Mouse (Mus musculus) midbrain, embryonic 16.5 days (tissue): Measurements from ENCODE around the gene Gm6583. TPM values are rescaled to one million over a fixed set of nuclear protein-coding genes. Genes with fewer than 3 reads are reported as not detected.
A peak's percentile ranks its signal among the peaks of the same experiment; 100 is the strongest.

Experiments used
- ATAC-seq: fragments of 200-750 bp; cut with Nextera tagmentation; 2 replicates; pipeline ENCODE4 v1.8.0; 2017; ENCODE audit warnings: moderate TSS enrichment
- H3K27ac ChIP-seq: fragments of 300-500 bp; sonication (generic); 2 replicates; pipeline ENCODE4 v1.5.1; 2014; ENCODE audit warnings: mild to moderate bottlenecking, low read length, mixed read lengths
- H3K27me3 ChIP-seq: fragments of 300-500 bp; sonication (generic); 2 replicates; pipeline ENCODE4 v1.6.1; 2014; ENCODE audit warnings: low read depth, low read length, mixed read lengths; ENCODE audit not compliant: control insufficient read depth, insufficient read depth
- H3K36me3 ChIP-seq: fragments of 300-500 bp; sonication (generic); 2 replicates; pipeline ENCODE4 v1.6.1; 2014; ENCODE audit warnings: mild to moderate bottlenecking, low read length, moderate library complexity, mixed read lengths; ENCODE audit not compliant: control insufficient read depth, insufficient read depth
- H3K4me1 ChIP-seq: fragments of 300-500 bp; sonication (generic); 2 replicates; pipeline ENCODE4 v1.6.1; 2014; ENCODE audit warnings: mild to moderate bottlenecking, low read length, mixed read lengths; ENCODE audit not compliant: control insufficient read depth, insufficient read depth
- H3K4me2 ChIP-seq: fragments of 300-500 bp; sonication (generic); 2 replicates; pipeline ENCODE4 v1.6.1; 2014; ENCODE audit warnings: mild to moderate bottlenecking, low read length, mixed read lengths
- H3K4me3 ChIP-seq: fragments of 300-500 bp; sonication (generic); 2 replicates; pipeline ENCODE4 v1.5.1; 2014; ENCODE audit warnings: low read depth, mild to moderate bottlenecking, low read length, moderate library complexity, mixed read lengths
- H3K9ac ChIP-seq: fragments of 300-500 bp; sonication (generic); 2 replicates; pipeline ENCODE4 v1.6.1; 2014; ENCODE audit warnings: low read depth, low read length, mixed read lengths
- H3K9me3 ChIP-seq: fragments of 300-500 bp; sonication (generic); replicated peaks from 2 replicates; pipeline ENCODE4 v1.6.1; 2014; ENCODE audit warnings: mild to moderate bottlenecking, low read length, mixed read lengths; ENCODE audit not compliant: control insufficient read depth, poor library complexity, severe bottlenecking
- WGBS: fragments of 180-500 bp; shearing (Covaris S2); extraction: QIAGEN DNeasy Blood & Tissue Kit; methylation state at CpG from one replicate; pipeline ENCODE4 v1.1.7; 2014; 5-methylcytosine and 5-hydroxymethylcytosine counted together
- polyA plus RNA-seq: library from polyadenylated mRNA; unstranded; fragments of >200 nt; fragmentation: Nextera tagmentation; extraction: Ambion mirVana; gene quantifications from 2 replicates; pipeline ENCODE4 v1.2.1, GENCODE M21; 2015

Gene Gm6583
- polyA plus RNA-seq, 1 experiment from 2014 or later: 0.29 TPM

DNA sequence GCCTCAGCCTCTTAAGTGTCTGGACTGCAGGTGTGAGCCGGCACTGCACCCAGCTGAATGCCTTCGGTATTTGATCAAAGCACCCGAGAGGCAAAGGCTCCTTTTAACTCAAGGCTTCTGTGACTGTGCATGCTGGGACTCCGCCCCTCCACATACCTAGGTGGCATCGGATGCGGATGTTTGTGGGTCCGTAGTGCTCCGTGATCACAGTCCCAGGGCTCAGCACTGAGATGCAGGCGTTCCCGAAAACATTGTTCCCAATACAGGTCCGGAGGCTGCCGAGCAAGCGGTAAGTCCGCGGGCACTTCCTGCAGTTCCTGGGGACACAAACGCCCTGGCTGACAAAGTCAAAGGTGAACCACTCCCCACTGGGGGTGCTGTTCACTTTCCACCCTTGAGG lies 35.2 kb upstream of the Gm6583 start:
- no peak overlapping the region for H3K4me3 ChIP-seq
- peaks cover 15% of the 10 kb centered on the region; the same call in 1 of the 2 replicates for H3K36me3 ChIP-seq
- H3K4me1 ChIP-seq: peaks cover 56% of the 10 kb centered on the region
- H3K27me3 ChIP-seq: no peaks in the 10 kb centered on the region
- no peak for ATAC-seq
- no peaks in the 10 kb centered on the region for H3K9me3 ChIP-seq
- WGBS: 72% methylated on average over 16 of the region's 16 CpGs
- peak overlapping the region; percentile 28 for H3K4me2 ChIP-seq
- H3K9ac ChIP-seq: 0 out of 2 replicates have a peak overlapping the region, but pooled peaks have one; percentile 21
- no peak overlapping the region for H3K27ac ChIP-seq

DNA sequence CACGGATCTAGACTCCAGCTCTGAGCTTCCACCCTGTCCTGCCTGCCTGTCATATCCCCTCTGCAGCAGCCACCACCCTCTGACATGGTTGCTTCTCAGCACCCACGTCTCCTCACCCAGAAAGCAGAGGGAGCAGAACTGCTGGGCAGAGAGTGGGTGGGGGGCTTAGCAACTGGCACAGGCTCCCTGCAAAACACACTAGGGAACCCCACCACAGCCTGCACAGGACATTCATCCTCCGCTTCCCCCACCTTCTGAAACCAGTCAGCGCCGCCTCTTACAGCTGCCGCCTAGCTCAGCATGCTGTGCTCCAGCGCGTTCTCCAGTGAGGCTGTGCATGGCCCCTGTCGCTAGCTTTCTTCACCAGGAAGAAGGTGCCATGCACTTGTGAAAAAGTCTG lies 33.5 kb upstream of the Gm6583 start:
- H3K4me1 ChIP-seq: peaks cover 47% of the 10 kb centered on the region
- ATAC-seq: no peak
- H3K9me3 ChIP-seq: no peaks in the 10 kb centered on the region
- no peak overlapping the region for H3K27ac ChIP-seq
- H3K9ac ChIP-seq: peak overlapping the region; percentile 49; the same call in 1 of the 2 replicates
- H3K27me3 ChIP-seq: no peaks in the 10 kb centered on the region
- WGBS: 67% methylated on average over 9 of the region's 9 CpGs
- H3K4me2 ChIP-seq: peak overlapping the region; percentile 21
- H3K36me3 ChIP-seq: peaks cover 28% of the 10 kb centered on the region
- no peak overlapping the region for H3K4me3 ChIP-seq

DNA sequence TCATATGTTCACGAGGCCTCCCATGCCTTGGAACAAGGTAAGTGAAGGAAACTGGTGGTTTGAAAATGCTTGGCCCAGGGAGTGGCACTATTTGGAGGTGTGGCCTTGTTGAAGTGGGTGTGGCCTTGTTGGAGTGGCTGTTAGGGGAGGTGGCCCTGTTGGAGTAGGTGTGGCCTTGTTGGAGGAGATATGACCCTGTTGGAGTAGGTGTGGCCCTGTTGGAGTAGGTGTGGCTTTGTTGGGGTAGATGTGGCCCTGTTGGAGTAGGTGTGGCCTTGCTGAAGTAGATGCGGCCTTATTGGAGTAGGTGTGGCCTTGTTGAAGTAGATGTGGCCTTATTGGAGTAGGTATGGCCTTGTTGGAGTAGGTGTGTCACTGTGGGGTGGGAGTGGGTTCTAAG lies 30.1 kb upstream of the Gm6583 start:
- Histone ChIP-seq H3K4me1 (peaks cover 34% of the 10 kb centered on the region), H3K9ac (no peak overlapping the region), H3K4me2 (no peak overlapping the region), H3K4me3 (no peak overlapping the region), H3K9me3 (no peaks in the 10 kb centered on the region), H3K36me3 (peaks cover 28% of the 10 kb centered on the region), H3K27me3 (no peaks in the 10 kb centered on the region), H3K27ac (no peak overlapping the region)
- no peak for ATAC-seq
- WGBS: 88% methylated on average over 2 of the region's 2 CpGs

DNA sequence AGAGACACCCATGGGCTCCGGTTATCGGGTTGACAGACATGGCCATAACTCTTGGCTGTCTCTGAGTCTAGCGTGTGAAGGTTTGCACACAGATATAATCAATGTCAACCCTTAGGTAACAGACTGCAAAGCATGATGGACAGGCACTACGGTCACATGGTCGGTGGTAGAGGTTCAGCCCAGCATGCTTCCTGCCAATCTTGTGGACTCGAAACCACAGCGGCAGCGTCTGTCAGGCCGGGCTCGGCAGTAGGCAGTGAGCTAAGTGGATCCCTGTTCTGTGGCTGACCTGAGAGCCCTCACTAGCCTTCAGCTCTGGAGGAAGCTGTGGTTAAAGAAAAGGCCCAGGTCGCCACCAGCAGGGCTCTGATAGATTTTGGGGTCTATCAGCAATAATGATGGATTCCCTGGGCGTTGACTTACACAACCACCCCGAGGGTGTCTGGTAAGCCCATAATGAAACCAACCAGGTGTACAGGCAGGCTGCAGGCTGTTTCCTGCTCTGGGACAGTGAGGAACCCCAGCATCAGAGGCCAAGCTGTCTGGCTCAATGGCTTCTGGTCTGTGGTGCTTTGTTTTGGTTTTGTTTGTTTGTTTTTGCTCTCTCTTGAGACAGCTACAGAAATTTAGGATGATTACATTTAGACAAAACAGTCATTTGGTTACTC lies 29.1 kb upstream of the Gm6583 start:
- no peak overlapping the region for H3K9ac ChIP-seq
- no peaks in the 10 kb centered on the region for H3K9me3 ChIP-seq
- peaks cover 23% of the 10 kb centered on the region for H3K4me1 ChIP-seq
- no peaks in the 10 kb centered on the region for H3K27me3 ChIP-seq
- no peak overlapping the region for H3K4me2 ChIP-seq
- peaks cover 25% of the 10 kb centered on the region for H3K36me3 ChIP-seq
- no peak overlapping the region for H3K4me3 ChIP-seq
- ATAC-seq: no peak
- 92% methylated on average over 13 of the region's 13 CpGs for WGBS
- H3K27ac ChIP-seq: no peak overlapping the region

DNA sequence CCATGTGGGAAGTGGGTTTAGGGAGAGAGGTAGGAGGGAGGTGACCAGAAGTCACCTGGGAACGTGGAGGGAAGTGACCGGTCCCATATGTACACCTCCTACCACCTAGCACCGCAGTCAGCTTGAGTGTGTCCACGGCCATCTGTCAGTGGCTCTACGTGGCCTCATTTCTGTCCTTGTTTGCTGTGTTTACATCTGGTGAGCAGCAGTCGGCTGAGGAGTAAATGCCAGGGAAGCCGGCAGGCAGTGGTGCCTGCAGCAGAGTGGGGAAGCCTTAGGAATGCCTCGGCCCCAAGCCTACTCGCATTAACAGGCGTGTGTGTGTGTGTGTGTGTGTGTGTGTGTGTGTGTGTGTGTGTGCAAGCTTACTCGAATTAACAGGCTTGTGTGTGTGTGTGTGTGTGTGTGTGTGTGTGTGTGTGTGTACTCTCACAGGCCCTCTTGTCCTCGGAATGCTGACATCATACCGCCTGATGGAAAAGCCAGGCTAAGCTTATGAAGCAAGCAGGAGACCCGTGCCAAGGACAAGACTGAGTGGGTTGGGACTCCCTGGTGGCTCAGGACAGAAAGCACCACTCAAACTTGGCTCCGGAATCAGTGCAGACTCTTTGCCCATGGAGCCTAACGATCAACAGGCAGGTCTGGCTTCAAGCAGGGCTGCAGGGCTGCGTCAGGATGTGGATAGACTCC lies 27.0 kb upstream of the Gm6583 start:
- 61% methylated on average over 17 of the region's 17 CpGs for WGBS
- Histone ChIP-seq H3K27ac (peak overlapping the region; percentile 68), H3K4me1 (peaks cover 12% of the 10 kb centered on the region), H3K9ac (peak overlapping the region; percentile 38; the same call in 1 of the 2 replicates), H3K4me3 (no peak overlapping the region), H3K36me3 (peaks cover 27% of the 10 kb centered on the region), H3K27me3 (no peaks in the 10 kb centered on the region), H3K9me3 (no peaks in the 10 kb centered on the region), H3K4me2 (no peak overlapping the region)
- peak; percentile 36; the same call in 1 of the 2 replicates for ATAC-seq

DNA sequence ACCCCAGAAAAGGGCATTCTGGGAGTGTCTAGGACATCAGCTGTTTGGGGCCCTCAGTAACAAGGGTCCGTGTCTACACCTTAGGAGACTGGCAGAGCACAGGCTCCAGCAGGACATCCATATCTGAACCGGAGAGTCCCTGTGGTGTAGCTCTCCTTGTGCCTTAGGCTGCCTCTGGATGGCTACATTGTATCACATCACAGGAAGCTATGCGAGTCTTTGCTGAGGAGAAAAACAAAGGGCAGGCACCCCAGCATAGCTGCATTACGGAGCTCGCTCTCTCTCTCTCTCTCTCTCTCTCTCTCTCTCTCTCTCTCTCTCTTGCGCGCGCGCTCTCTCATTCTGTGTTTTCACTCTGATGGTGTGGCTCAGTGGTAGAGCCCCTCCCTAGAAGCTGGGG lies 26.2 kb upstream of the Gm6583 start:
- no peaks in the 10 kb centered on the region for H3K9me3 ChIP-seq
- no peak overlapping the region for H3K4me2 ChIP-seq
- H3K36me3 ChIP-seq: peaks cover 28% of the 10 kb centered on the region
- 54% methylated on average over 8 of the region's 9 CpGs for WGBS
- peak overlapping the region; percentile 68 for H3K27ac ChIP-seq
- peak overlapping the region; percentile 48 for H3K9ac ChIP-seq
- no peak overlapping the region for H3K4me3 ChIP-seq
- peaks cover 12% of the 10 kb centered on the region for H3K4me1 ChIP-seq
- no peak for ATAC-seq
- no peaks in the 10 kb centered on the region for H3K27me3 ChIP-seq

DNA sequence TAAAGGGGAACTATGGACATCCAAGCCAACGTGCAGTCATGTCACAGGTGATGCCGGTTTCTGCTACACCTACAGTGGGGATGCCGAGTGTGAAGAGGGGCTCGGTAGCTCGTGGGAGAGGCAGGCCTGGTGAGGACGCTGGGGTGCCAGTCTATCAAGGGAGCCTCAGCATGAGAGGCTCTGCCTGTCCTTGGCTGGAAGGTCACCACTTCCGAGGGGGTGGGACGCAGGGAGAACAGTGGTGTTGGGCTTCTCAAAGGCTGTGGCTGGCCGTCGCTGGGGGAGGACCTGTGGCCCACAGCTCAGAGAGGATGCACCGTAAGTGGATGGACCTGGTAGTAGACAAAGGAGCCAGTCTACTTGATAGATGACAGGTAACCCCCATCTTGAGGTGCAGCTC lies 25.3 kb upstream of the Gm6583 start:
- 82% methylated on average over 11 of the region's 11 CpGs for WGBS
- Histone ChIP-seq H3K4me3 (no peak overlapping the region), H3K4me2 (no peak overlapping the region), H3K36me3 (peaks cover 24% of the 10 kb centered on the region), H3K9me3 (no peaks in the 10 kb centered on the region), H3K27me3 (no peaks in the 10 kb centered on the region), H3K9ac (no peak overlapping the region), H3K27ac (no peak overlapping the region), H3K4me1 (peaks cover 12% of the 10 kb centered on the region)
- no peak for ATAC-seq

DNA sequence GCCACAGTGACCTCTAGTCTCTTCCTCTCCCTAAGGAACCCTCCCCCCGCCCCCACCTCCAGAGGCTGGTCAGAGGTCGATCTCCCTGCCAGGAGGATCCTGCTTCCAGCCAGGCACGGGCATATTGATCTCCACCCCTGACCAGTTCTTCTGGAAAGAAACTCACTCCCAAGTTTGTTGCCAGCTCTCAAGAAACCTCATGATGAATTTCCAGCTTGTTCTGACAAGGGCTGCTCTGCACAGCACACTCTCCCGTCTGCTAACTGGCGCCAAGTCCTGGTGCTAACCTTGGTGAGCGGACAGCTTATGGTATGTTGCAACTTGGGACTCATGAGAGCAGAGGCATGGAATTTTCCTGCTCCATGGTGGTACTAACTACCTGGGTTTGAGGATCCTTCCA lies 22.9 kb upstream of the Gm6583 start:
- WGBS: 87% methylated on average over 6 of the region's 6 CpGs
- Histone ChIP-seq H3K36me3 (peaks cover 15% of the 10 kb centered on the region; the same call in 1 of the 2 replicates), H3K27me3 (no peaks in the 10 kb centered on the region), H3K9me3 (no peaks in the 10 kb centered on the region), H3K4me3 (no peak overlapping the region), H3K27ac (no peak overlapping the region), H3K9ac (no peak overlapping the region), H3K4me2 (no peak overlapping the region), H3K4me1 (peaks cover 12% of the 10 kb centered on the region)
- no peak for ATAC-seq

DNA sequence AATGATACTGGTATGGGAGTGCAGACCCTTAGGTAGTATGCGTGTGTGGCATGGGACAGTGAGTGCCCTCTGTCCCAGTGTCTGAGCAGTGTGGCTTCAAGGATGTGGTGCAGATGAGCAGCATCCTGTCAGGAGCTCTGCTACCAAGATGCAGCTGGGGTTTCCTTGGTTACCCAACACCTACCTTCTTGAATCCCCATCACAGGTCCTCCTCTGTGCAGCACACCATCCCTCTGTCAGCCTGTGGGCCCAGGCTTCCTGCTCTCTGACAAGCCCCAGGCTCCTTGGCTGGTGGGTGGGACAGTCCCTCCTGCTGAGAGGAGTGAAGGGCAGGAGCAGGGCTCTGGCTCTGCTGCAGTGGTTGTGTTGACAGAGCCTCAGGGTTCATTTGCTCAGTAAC lies 21.5 kb upstream of the Gm6583 start:
- Histone ChIP-seq H3K4me2 (no peak overlapping the region), H3K4me1 (peaks cover 19% of the 10 kb centered on the region), H3K4me3 (no peak overlapping the region), H3K9me3 (no peaks in the 10 kb centered on the region), H3K9ac (no peak overlapping the region), H3K27me3 (no peaks in the 10 kb centered on the region), H3K36me3 (peaks cover 15% of the 10 kb centered on the region; the same call in 1 of the 2 replicates), H3K27ac (no peak overlapping the region)
- ATAC-seq: no peak
- WGBS: 96% methylated on average over 1 of the region's 1 CpGs
